Mouse (Mus musculus) bone marrow macrophage, adult 2 months (primary cell): ENCODE data around the gene Bdnf. TPM values are rescaled to one million over a fixed set of nuclear protein-coding genes. Genes with fewer than 3 reads are reported as not detected.
A peak's percentile ranks its signal among the peaks of the same experiment; 100 is the strongest.

Experiments
- H3K27ac ChIP-seq: 2 replicates; pipeline ENCODE4 v1.5.1; 2012; ENCODE audit warnings: low read depth, low read length; ENCODE audit not compliant: insufficient read depth
- H3K4me1 ChIP-seq: 2 replicates; pipeline ENCODE4 v1.6.1; 2012; ENCODE audit warnings: low read length; ENCODE audit not compliant: control insufficient read depth, insufficient read depth
- H3K4me3 ChIP-seq: 2 replicates; pipeline ENCODE4 v1.5.1; 2012; ENCODE audit warnings: mild to moderate bottlenecking, low read length, moderate library complexity; ENCODE audit not compliant: insufficient read depth
- CTCF ChIP-seq: IDR thresholded peaks from 2 replicates; pipeline ENCODE4 v1.5.1; 2012; ENCODE audit warnings: low read depth, mild to moderate bottlenecking, low read length, moderate library complexity
- POLR2A ChIP-seq: IDR thresholded peaks from 2 replicates; pipeline ENCODE4 v1.6.1; 2012; ENCODE audit warnings: mild to moderate bottlenecking, low read depth, low read length, borderline replicate concordance
- polyA plus RNA-seq: library from polyadenylated mRNA; stranded (reverse); fragments of >200 nt; gene quantifications from 2 replicates; pipeline ENCODE4 v1.2.4, GENCODE M21; 2012; ENCODE audit not compliant: missing spikeins, insufficient read depth, insufficient read length

Bdnf gene
- polyA plus RNA-seq, 1 experiment, result not detected

DNA sequence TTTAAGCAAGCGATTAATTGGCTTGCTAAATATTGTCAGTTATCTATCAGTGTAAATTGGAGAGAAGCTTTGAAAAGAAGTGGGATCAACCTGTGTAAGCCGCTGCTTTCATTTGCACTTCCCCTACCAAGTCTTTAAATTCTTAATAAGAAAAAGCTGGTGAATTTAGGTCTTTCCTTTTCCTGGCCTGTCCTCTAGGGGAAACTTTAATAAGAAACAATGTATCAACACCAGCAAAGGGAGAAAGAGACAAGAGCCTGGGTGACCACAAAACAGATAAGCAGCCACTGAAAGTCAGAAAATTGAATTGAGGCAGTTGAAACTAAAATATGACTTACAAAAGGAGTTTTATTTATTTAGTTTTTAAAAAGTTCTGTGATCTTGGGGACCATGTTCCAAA is 4.9 kb downstream of the Bdnf start:
- Histone ChIP-seq H3K27ac (no peak overlapping the region), H3K4me3 (no peak overlapping the region)
- TF ChIP-seq CTCF (no peak), POLR2A (no peak)

DNA sequence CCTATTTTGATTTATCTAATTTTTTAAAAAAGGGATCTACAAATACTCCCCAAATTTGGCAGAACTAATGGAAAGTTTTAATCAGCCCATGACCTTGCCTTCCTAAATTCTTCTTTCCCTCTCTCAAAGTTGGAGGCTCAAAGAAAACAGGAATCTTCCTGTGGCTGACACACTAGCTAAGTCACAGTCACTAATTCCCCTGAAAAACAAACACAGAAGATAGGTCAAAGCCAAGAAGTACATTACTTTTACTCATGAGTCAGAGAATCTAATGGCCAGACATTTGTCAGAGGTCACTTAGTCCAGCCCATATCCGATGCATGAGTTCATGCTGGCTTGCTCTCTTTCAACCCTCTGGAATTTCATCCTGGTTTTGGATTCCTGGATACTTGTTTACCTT is 6.6 kb downstream of the Bdnf start:
- Histone ChIP-seq H3K27ac (no peak overlapping the region), H3K4me1 (no peaks in the 10 kb centered on the region), H3K4me3 (no peak overlapping the region)
- TF ChIP-seq CTCF (no peak), POLR2A (no peak)

More for the DNA sequence above, 4.9 kb downstream of the Bdnf start:
- H3K4me1 ChIP-seq, result no peaks in the 10 kb centered on the region

DNA sequence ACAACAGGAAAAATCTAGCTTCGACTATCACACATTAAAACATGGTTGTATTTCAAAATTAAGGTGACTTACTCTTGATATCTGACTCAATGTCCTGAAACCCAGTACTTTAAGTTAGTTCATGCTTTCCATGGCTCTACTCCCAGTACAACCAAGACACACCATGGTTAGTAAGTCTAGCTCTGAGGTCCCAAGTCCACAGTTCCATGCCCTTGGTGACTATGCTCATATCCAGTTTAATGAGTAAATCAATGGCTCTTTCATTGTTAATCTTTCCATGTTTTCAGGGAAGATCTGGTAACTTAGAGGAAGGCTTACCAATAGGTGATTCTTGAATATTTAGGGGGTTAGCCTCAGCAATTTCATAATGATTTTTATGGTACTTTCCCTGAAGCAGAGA is 14.2 kb downstream of the Bdnf start:
- TF ChIP-seq POLR2A, result no peak
- TF ChIP-seq CTCF, result no peak
- H3K27ac ChIP-seq, result no peak overlapping the region
- no peak overlapping the region for H3K4me3 ChIP-seq
- no peaks in the 10 kb centered on the region for H3K4me1 ChIP-seq

DNA sequence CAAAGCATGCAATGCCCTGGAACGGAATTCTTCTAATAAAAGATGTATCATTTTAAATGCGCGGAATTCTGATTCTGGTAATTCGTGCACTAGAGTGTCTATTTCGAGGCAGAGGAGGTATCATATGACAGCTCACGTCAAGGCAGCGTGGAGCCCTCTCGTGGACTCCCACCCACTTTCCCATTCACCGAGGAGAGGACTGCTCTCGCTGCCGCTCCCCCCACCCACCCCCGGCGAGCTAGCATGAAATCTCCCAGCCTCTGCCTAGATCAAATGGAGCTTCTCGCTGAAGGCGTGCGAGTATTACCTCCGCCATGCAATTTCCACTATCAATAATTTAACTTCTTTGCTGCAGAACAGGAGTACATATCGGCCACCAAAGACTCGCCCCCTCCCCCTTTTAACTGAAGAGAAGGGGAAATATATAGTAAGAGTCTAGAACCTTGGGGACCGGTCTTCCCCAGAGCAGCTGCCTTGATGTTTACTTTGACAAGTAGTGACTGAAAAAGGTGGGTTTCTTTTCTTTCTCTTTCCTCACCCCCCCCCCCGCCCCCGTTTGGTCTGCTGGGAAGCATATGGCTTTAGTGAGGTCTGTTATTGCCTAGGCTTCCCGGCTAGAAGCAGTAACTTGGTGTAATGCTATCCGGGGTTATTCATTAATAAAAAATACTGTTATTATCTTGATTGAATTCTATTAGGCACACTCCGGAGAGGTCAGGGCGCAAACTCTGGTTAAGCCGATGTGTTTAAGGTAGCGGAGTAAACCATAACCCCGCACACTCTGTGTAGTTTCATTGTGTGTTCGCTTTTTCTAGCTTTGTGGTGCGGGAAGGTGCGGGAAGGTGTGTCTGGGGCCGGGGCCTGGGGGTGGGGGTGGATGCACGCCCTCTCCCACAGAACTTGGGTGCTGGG is 18.0 kb downstream of the Bdnf start:
- Histone ChIP-seq H3K4me1 (no peaks in the 10 kb centered on the region), H3K27ac (no peak overlapping the region), H3K4me3 (no peak overlapping the region)
- TF ChIP-seq POLR2A (no peak), CTCF (no peak)

GRCm38 (mm10) chr2:109693178-109694115 is 18.9 kb downstream of the Bdnf start:
- Histone ChIP-seq H3K27ac (no peak overlapping the region), H3K4me3 (no peak overlapping the region), H3K4me1 (no peaks in the 10 kb centered on the region)
- TF ChIP-seq CTCF, result no peak
- TF ChIP-seq POLR2A, result no peak

GRCm38 (mm10) chr2:109694116-109694837 is 19.8 kb downstream of the Bdnf start:
- H3K4me1 ChIP-seq, result no peaks in the 10 kb centered on the region
- H3K27ac ChIP-seq, result no peak overlapping the region
- TF ChIP-seq POLR2A, result no peak
- TF ChIP-seq CTCF, result no peak
- no peak overlapping the region for H3K4me3 ChIP-seq

- H3K4me1 ChIP-seq, result no peaks in the 10 kb centered on the region
- TF ChIP-seq POLR2A (no peak), CTCF (0 out of 2 replicates have a peak, but pooled peaks have one; percentile 24)
- no peak overlapping the region for H3K4me3 ChIP-seq
- H3K27ac ChIP-seq, result no peak overlapping the region
Measured at GRCm38 (mm10) chr2:109694838-109695225, 20.3 kb downstream of the Bdnf start.

DNA sequence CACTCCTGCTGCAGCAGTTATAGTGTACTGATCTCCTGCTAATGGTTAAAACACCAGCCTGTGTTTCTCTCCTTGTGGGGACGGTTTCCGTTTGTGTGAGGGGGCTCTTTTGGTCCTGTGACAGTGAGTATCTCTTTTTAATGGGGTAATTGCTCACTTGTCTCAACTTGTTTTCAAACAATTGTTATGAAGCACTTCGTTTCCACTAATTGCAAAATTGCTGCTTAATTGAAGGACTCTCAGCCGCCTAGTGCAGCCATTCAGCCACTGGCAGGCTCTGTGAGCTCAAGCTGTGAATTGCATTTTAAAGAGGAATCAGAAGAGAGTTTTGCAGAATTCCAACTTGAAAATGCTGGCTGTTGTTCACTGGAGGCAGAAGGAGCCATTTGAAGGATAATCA is 22.7 kb downstream of the Bdnf start:
- H3K4me3 ChIP-seq, result no peak overlapping the region
- no peak for TF ChIP-seq POLR2A
- no peak for TF ChIP-seq CTCF
- no peak overlapping the region for H3K27ac ChIP-seq
- H3K4me1 ChIP-seq, result no peaks in the 10 kb centered on the region

GRCm38 (mm10) chr2:109700291-109700690 is 25.8 kb downstream of the Bdnf start:
- H3K4me3 ChIP-seq, result no peak overlapping the region
- H3K4me1 ChIP-seq, result no peaks in the 10 kb centered on the region
- no peak overlapping the region for H3K27ac ChIP-seq
- TF ChIP-seq POLR2A (no peak), CTCF (no peak)

DNA sequence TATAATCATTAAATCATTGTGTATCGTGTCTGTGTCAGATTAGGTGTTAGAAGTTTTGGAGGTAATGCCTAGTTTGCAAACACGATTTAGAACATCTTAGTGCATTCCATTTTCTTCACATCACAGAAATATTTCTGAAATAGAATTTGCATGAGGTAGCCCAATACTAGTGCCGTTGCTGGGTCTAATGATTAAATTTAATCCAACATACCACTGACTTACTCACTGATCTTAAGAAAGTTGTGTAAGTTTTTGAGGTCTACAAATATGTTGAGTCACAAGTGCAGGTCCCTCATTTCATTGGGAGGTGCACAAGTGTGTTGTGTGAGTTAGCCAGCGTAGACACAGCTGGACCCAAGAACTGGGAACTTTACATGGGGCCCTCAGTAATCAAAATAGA is 29.1 kb downstream of the Bdnf start:
- Histone ChIP-seq H3K4me3 (no peak overlapping the region), H3K4me1 (no peaks in the 10 kb centered on the region), H3K27ac (no peak overlapping the region)
- no peak for TF ChIP-seq CTCF
- TF ChIP-seq POLR2A, result no peak
